Mouse (Mus musculus): ENCODE results near the gene Ica1.

DNA sequence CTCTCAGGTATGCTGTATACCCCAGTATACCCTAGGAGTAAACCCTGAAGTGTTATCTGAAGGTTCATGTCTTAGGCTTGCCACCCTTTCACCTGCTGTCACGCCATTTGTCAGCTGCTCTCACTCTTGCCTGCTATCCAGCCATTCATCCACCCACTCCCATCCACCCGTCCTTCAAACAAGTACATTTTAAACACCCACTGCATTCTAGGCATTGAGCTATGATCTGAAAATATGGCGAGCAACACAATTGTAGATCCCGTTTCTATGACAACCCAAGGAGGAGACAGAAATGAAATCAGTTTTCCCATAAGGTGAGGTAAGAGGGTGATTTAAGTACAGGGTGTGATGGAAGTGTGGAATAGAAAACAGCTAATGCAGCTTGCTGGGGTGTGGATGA lies 140.2 kb downstream of the Ica1 start:
- TF ChIP-seq GATA1 (IDR thresholded peaks at IDR 0.05; ENCODE audit: borderline replicate concordance, low read length) (no peak), FLI1 (IDR thresholded peaks at IDR 0.05; ENCODE audit: low read length) (no peak)
